Mouse (Mus musculus) fibroblast of lung, adult 2 months (primary cell): ENCODE results near the gene Foxo6.

Experiments used
- DNase-seq: peaks from one replicate; pipeline ENCODE4 v3.0.0-alpha.2; 2011; ENCODE audit warnings: low read depth

Gene Foxo6

GRCm38 (mm10) chr4:120284187-120284586 is 3.0 kb downstream of the Foxo6 start:
- DNase-seq, result no peak

GRCm38 (mm10) chr4:120283141-120283540 is 4.0 kb downstream of the Foxo6 start:
- peak; percentile 58 for DNase-seq

DNA sequence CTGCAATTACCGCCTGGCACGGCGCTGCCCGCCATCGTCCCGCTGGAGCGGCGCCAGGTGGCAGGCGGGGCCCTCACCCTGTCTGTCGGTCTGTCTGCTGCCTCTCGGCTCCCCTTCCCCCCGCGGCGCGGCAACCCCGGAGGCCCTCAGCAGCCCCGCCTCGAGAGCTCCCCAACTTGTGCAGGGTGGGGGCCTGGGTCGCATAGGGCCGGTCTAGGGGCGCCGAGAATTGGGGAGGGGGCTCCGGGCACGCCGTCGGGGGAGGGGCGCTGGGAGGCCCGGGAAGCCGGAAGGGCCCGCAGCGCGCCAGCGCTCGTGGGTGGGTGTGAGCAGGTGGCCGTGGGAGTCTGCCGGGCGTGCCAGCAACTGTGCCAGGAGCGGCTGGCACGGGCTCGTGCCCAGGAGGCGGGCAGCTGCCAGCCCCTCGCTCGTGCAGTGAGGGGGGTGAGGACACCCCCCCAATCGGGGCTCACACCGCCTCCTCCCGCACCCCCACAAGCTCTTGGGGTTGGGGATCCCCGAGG is 4.5 kb downstream of the Foxo6 start:
- no peak for DNase-seq

- DNase-seq, result no peak
Observed at GRCm38 (mm10) chr4:120281011-120281410, 6.1 kb downstream of the Foxo6 start.

DNA sequence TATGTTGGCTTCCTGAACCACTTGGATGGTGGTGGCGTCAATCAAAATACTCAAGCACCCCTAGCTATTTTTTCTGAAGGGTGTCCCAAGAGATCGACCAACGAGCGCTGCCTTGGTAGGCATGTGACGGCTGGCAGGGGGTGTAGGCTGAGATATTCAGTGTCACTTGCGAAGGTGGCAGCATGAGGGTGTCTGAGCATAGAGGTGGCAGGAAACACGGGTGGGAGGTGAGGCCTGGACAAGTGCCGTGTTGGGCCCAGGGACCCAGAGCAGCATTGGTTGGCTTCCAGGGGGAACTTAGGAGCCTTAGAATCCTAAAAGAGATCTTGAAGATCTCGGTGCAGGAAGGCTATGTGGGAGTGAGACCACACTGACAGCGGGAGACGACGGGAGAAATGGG is 6.7 kb downstream of the Foxo6 start:
- DNase-seq, result no peak

DNA sequence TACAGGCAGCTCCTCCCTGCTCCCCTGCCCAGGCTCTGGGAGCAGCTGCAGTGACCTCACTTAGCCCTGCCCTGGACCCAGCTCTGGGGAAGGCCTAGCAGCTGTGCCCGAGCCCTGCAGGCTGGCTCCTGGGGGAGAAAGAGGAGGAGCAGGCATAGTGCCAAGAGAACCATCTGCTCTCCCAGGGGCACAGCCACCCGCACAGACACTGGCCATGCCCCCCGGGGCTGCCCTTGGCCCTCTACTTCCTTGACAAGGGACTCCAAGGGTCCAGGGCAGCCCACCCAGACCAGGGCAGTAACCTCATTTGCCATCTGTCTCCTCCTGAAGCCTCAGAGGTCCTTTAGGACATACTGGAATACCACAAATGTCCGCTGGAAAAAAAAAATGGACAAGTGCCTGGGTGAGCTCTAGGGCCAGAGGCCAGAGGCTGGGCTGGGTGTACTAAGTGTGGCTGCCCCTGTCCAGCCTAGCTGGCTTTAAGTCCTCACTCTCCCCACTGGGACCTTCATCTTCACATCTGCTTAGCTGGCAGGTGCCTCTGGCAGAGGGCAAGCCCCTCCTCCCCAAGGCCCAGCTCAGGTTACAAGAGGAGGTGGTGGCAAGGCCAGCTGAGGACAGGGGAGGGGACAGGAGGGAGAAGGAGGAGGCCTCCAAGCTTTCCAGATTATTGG is 9.8 kb downstream of the Foxo6 start:
- no peak for DNase-seq

DNA sequence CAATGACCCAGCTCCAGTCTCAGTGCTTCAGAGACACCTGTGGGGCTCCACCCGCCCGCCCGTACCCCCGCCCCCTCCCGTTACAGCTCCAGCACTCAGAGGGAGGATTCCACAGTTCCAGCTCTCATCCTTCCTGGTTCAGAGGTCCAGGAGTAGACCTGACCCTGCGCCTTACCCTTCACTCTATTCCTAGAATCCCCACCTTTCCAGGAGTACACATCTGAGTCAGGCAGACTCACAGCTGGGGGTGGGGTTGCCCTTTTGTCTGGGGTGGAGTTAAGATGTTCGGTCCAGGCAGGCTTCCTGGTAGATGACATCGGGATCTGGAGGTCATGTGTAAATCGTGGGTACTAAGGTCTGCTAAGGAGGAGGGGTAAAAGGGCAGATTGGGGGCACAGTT is 11.7 kb downstream of the Foxo6 start:
- DNase-seq, result no peak

- no peak for DNase-seq
Observed at GRCm38 (mm10) chr4:120273594-120273993, 13.6 kb downstream of the Foxo6 start.

DNA sequence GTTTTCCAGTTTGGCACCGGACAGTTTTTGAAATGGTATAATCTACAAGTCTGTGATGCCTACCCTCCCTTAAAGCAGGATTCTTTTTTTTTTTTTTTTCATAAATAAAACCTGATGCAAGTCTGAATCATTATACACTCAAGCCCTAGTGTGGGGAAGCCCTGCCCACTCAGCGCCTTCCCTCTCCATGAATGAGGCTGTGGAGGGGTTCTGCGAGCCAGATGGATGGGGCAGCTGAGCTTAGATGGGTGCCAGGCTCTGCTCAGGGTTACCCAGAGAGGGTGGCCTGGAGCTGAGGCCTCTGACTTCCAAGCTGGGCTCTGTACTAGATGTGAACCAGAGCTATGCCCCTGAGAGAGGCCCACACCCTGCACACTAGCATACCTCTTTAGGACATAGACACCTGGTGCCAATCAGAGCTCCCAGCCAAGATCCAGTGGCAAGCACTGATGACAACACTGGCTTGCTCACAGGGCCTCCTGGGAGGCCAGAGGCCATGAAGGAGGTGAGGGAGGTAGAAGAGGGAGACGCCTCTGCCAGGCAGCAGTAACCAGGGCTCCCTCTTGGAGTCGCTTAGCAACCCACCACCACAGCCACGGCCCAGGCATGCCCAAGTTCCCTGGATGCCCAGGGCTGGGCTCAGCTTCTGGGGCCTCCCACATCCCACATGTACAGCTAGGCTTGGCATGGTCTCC is 15.1 kb downstream of the Foxo6 start:
- DNase-seq, result no peak

DNA sequence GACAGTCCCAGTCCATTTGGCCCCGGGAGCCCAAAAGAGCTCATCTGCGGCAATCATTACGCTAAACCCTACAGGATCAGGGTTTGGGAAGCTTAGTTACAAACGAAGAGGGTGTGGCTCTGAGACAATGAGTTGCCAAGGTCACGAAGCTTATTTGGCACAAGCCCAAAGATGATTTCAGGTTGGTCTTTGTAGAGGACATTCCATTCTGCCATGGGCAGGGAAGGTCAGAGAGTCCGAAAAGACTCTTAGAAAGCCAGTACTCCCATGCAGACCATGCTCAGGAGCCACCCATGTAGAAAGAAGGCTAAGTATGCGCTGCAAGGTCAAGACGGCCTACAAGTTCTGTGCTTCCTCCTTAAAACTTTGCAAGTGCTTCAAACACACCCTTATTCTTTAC is 15.9 kb downstream of the Foxo6 start:
- no peak for DNase-seq

- no peak for DNase-seq
Observed at GRCm38 (mm10) chr4:120270937-120271199, 16.3 kb downstream of the Foxo6 start.

- DNase-seq, result no peak
Observed at GRCm38 (mm10) chr4:120270148-120270936, 16.8 kb downstream of the Foxo6 start.

DNA sequence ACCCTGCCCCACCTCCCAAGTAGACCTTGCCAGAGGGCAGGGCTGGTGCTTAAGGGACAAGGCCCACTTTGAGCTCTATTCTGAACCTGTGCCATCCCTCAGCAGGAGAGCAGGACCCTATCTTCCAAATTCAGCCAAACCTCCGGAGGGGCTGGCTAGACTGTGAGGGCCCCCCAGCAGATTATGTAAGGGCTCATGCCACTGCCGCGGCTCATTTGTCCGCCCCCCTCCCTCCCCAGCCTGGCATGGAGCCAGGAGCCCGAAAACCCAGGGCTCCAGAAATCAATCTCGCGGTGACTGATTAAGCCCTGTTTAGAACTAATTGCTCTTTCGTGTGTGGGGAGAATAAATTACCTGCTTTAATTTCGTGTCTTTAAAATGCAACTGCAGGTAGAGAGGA is 17.7 kb downstream of the Foxo6 start:
- no peak for DNase-seq

- no peak for DNase-seq
Observed at GRCm38 (mm10) chr4:120268214-120269061, 18.7 kb downstream of the Foxo6 start.

DNA sequence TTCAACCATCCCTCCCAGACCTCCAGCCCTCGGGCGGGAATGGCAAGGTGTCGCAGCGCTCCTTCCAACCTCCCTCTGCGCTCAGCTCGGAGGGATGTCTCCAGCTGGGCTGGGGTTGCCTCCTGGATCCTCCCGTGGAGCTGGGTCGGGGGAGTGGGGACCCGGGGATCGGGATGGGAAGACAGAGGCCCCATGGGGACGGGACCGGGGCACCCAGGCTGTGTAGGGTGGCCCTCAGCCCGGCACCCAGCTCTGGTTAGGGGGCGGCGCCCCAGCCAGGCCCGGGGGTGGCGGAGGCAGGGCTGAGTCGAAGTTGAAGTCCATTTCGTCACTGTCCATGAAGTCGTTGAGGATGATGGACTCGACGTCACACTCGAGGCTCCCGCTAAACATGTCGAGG is 19.5 kb downstream of the Foxo6 start:
- DNase-seq, result no peak

GRCm38 (mm10) chr4:120267136-120267535 is 20.0 kb downstream of the Foxo6 start:
- no peak for DNase-seq

GRCm38 (mm10) chr4:120264105-120264504 is 23.0 kb downstream of the Foxo6 start:
- DNase-seq, result no peak

GRCm38 (mm10) chr4:120262726-120263125 is 24.4 kb downstream of the Foxo6 start:
- DNase-seq, result no peak

DNA sequence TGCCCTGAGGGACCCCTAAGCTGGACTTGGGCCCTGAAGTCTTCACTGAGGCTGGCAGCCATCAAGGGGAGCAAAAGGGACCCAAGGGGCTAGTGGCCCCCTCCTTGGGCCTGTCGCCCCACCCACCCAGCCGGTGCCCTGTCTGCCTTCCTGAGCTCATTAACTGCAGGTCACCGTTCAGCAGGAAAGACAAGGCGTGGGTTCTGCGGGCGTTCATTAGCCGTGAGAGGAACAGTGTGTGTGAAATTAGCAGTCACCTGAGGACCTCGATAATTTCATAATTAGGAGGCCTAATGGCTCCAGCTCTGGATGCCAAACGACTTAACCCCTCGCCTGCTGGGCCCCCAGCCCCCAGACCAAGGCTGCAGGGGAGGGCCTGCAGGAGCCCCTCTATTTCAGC is 24.9 kb downstream of the Foxo6 start:
- no peak for DNase-seq

DNA sequence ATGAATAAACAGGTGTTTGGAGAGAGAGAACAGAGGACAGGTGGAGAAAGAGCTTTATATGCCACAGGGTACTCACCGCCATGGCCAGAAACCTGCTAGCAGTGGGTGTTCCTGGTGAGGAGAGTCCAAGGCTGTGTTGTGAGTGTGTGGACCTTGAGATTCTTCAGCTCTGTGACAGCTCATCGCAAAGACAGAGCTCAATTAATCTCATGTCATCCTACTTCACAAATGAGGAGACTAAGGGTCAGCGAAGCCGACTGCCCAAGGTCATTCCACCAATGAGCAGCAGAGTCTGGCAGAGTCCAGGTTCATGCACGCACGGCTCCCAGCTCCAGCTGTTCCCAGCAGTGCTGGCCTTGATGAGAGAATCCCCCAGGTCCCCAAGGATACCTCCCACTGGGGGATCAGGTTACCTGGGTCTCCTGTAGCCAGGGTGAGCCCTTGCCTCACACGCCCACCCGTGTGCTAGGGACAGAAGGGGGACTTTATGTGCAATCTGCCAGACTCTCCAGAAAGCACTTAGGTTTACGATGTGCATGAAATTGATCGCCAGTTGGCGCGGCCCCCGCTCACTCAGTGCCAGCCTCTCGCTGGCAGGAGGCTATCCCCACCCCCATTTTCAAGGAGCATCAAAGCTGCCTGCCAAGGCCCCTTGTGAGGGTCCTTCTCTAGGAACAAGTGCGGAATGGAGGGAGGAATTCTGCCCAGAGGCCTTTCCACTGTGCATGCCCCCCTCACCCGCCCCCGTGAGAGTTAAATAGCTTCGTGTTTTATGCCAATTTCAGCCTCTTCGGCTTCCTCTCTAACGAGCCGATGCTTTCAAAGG is 27.6 kb downstream of the Foxo6 start:
- no peak for DNase-seq

DNA sequence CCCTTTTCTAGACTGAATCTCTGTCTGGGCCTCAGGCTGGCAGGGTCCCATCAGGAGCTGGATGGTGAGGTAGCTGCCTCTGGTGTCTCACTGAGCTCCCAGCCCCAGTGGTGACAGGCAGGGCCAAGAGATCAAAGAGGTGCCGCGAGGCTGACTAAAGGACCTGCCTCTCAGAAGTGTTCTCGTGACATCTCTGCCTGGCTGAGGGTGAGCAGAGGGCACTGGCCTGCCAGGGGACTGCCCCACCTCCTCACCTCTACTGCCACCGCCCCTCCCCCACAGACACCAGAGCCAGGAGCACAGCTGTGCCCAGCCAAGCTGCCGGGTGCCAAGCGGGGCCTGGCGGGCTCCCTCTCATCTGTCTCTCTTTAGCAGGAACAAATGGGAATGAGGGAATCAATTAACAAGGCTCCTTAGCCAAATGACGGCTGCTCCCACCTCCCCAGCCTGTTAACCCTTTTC is 38.3 kb downstream of the Foxo6 start:
- peak; percentile 53 for DNase-seq
